Mouse (Mus musculus) neural tube, embryonic 11.5 days (tissue): Measurements from ENCODE around the gene Abhd2. TPM values are rescaled to one million over a fixed set of nuclear protein-coding genes. Genes with fewer than 3 reads are reported as not detected.

Experiments used
- polyA plus RNA-seq: library from polyadenylated mRNA; unstranded; fragments of >200 nt; fragmentation: Nextera tagmentation; extraction: Ambion mirVana; gene quantifications from 2 replicates; pipeline ENCODE4 v1.2.1, GENCODE M21; 2014

Gene Abhd2
- polyA plus RNA-seq, 1 experiment from 2014 or later, result 14.3 TPM

Other genes with a start within 250 kb of the Abhd2 start
- 0.44 and 0.93 TPM in 2 replicates for gene Acan, start 219.7 kb upstream of the Abhd2 start, polyA plus RNA-seq
- 1.2 and 2.7 TPM in 2 replicates for gene Hapln3, start 142.2 kb upstream of the Abhd2 start, polyA plus RNA-seq
- gene Mfge8, start 124.1 kb upstream of the Abhd2 start, polyA plus RNA-seq, result 81.6 and 85.2 TPM in 2 replicates
- gene Rlbp1, start 113.8 kb downstream of the Abhd2 start, polyA plus RNA-seq, result 0.50 and 1.1 TPM in 2 replicates
- 16.5 and 16.6 TPM in 2 replicates for gene Fanci, start 118.7 kb downstream of the Abhd2 start, polyA plus RNA-seq
- 36.9 and 45.1 TPM in 2 replicates for gene Polg, start 193.2 kb downstream of the Abhd2 start, polyA plus RNA-seq